Mouse (Mus musculus) stomach, embryonic 16.5 days (tissue): Measurements from ENCODE around the gene Mrtfb. TPM values are rescaled to one million over a fixed set of nuclear protein-coding genes. Genes with fewer than 3 reads are reported as not detected.

Source experiments
- microRNA counts: library from miRNA; unstranded; fragments of <30 nt; microRNA quantifications from one replicate; lab custom pipeline; 2016
- microRNA-seq: library from miRNA; unstranded; fragments of <30 nt; microRNA quantifications from one replicate; pipeline ENCODE4, GENCODE M21; 2016
- polyA plus RNA-seq: library from polyadenylated mRNA; unstranded; fragments of >200 nt; fragmentation: Nextera tagmentation; extraction: Ambion mirVana; gene quantifications from 2 replicates; pipeline ENCODE4 v1.2.1, GENCODE M21; 2015

The Mrtfb gene
- polyA plus RNA-seq, 1 experiment from 2014 or later, result 19.3 TPM

MicroRNAs encoded within 50 kb of the gene (microRNA counts, 519-probe panel; counts per million panel counts)
- 2,944 counts per million, percentile 68 among the panel's probes with 10 or more counts for microRNA mmu-miR-193b (lab: Ali Mortazavi, UCI)

Small RNAs within 50 kb of the gene (microRNA-seq; reads per million reads assigned to microRNA genes)
- gene Mir193b (41.7 reads per million, percentile 46 among the genes with 10 or more reads in this experiment), gene Mir365-1 (0.50 reads per million)

Other genes with a start within 250 kb of the Mrtfb start
- 10.7 and 12.2 TPM in 2 replicates for gene Ercc4, start 146.8 kb upstream of the Mrtfb start, polyA plus RNA-seq